Mouse (Mus musculus): ENCODE results near the gene Tmem126a. TPM values are rescaled to one million over a fixed set of nuclear protein-coding genes. Genes with fewer than 3 reads are reported as not detected.

The Tmem126a gene
- polyA plus RNA-seq (2015; fragmentation: Nextera tagmentation; extraction: Ambion mirVana): 39.7 and 44.2 TPM in 2 replicates

- H3K27me3 ChIP-seq (ENCODE audit: control insufficient read depth, insufficient read depth, low read depth, low read length): no peaks in the 10 kb centered on the region
- H3K9ac ChIP-seq (ENCODE audit: low read depth, low read length): peak within 1 kb of the TSS; percentile 84
- under 1% methylated on average over 41 of the region's 41 CpGs for WGBS (ENCODE audit: insufficient replicate concordance)
- no peaks in the 10 kb centered on the region; the same call in 1 of the 2 replicates for H3K36me3 ChIP-seq (ENCODE audit: control insufficient read depth, insufficient read depth)
- peak; percentile 94 for ATAC-seq (ENCODE audit: low read depth)
- no peaks in the 10 kb centered on the region for H3K9me3 ChIP-seq (replicated peaks; ENCODE audit: control insufficient read depth, low read length)
- H3K4me3 ChIP-seq (ENCODE audit: low read depth, low read length): peak within 1 kb of the TSS; percentile 84
- peaks cover 11% of the 10 kb centered on the region for H3K4me1 ChIP-seq (ENCODE audit: control insufficient read depth, low read depth, low read length)
- H3K4me2 ChIP-seq (ENCODE audit: low read depth, low read length): peak within 1 kb of the TSS; percentile 87
- H3K27ac ChIP-seq (ENCODE audit: low read length): peak within 1 kb of the TSS; percentile 86
These were observed at the start of gene Tmem126a for GRCm38 (mm10) chr7:90456845-90457468. Gene Tmem126a, minus strand, starts transcription at chr7:90457229.

DNA sequence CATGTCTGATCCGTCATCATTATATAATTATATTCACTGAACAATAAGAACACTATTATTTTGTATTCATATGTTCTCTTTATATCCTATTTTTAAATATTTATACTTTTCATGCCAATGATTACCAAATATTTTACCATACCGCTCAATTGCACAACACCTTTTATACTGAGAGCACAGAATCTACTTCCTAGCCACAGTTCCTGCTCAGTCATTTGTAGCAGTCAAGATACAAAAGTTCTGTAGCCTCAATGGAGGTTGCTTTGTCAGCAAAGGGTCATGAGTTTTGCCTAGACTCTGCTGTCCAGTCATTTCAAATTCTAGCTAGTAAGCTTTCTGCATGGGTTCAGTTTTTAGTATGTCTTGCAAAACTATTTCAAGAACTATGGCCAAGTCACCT is 25.6 kb upstream of the Tmem126a start:
- H3K4me1 ChIP-seq (ENCODE audit: control insufficient read depth, low read depth, low read length): no peaks in the 10 kb centered on the region
- H3K9me3 ChIP-seq (replicated peaks; ENCODE audit: control insufficient read depth, low read length): no peaks in the 10 kb centered on the region
- H3K27ac ChIP-seq (ENCODE audit: low read length): no peak overlapping the region
- no peak overlapping the region for H3K4me2 ChIP-seq (ENCODE audit: low read depth, low read length)
- no peak overlapping the region for H3K9ac ChIP-seq (ENCODE audit: low read depth, low read length)
- H3K27me3 ChIP-seq (ENCODE audit: control insufficient read depth, insufficient read depth, low read depth, low read length): peaks cover 2% of the 10 kb centered on the region; the same call in 1 of the 2 replicates
- no peak overlapping the region for H3K4me3 ChIP-seq (ENCODE audit: low read depth, low read length)
- H3K36me3 ChIP-seq (ENCODE audit: control insufficient read depth, insufficient read depth): no peaks in the 10 kb centered on the region
- ATAC-seq (ENCODE audit: low read depth): 0 out of 2 replicates have a peak, but pooled peaks have one; percentile 21
- WGBS (ENCODE audit: insufficient replicate concordance): 67% methylated on average over 2 of the region's 2 CpGs

DNA sequence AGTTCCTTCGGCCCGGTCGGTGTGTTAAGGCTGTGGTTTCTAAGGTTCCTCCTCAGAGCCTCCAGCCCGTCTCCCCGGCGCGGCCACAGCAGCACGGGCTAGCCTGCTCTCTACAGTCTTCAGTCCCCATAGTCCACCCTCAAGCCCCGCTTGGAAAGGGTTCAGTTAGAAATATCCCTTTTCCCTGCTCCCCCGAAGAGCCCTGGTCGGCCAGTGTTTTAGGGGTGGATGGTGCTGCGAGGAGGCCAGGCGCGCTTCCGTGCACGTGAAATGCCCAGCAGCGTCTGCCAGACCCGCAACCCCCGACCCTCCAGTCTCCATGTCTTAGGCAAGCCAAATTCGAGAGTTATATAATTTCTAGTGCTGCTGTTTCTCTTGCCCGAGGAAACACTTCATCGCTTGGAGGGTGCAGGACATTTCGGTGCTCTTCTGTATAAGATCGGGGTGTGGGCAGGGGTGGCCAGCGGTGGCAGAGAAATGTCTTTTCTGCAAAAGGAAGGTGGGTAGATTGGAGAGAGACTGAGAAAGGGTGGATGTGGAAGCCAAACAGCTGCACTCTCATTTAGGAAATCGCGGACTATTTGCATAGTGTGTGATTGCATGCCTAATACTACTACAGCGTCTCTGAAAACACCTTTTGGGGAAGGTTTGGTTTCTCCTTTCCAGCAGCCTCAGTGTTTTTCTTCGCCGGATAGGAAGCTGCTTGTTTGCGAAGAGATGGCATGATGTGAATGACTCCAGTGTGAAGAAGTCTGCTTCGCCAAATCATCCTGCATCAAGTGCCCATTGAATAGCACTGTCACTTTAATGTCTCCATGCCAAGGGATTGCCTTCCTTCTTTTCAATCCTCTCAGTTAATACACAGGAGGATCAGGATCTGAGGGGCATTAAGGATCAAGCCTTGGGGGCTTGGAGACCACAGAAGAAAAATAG is 19.6 kb upstream of the Tmem126a start, which contains the start of gene Dlg2:
TSS of gene Dlg2 (plus strand) at position 360 of the 933 bp plus-strand sequence.
- Histone ChIP-seq H3K9ac (ENCODE audit: low read depth, low read length) (peak within 1 kb of the TSS; percentile 82), H3K4me1 (ENCODE audit: control insufficient read depth, low read depth, low read length) (peaks cover 11% of the 10 kb centered on the region), H3K4me2 (ENCODE audit: low read depth, low read length) (peak within 1 kb of the TSS; percentile 97), H3K36me3 (ENCODE audit: control insufficient read depth, insufficient read depth) (no peaks in the 10 kb centered on the region), H3K27me3 (ENCODE audit: control insufficient read depth, insufficient read depth, low read depth, low read length) (peaks cover 6% of the 10 kb centered on the region), H3K9me3 (replicated peaks; ENCODE audit: control insufficient read depth, low read length) (no peaks in the 10 kb centered on the region), H3K27ac (ENCODE audit: low read length) (peak within 1 kb of the TSS; percentile 76), H3K4me3 (ENCODE audit: low read depth, low read length) (peak within 1 kb of the TSS; percentile 80)
- ATAC-seq (ENCODE audit: low read depth): no peak
- WGBS (ENCODE audit: insufficient replicate concordance): under 1% methylated on average over 32 of the region's 32 CpGs

DNA sequence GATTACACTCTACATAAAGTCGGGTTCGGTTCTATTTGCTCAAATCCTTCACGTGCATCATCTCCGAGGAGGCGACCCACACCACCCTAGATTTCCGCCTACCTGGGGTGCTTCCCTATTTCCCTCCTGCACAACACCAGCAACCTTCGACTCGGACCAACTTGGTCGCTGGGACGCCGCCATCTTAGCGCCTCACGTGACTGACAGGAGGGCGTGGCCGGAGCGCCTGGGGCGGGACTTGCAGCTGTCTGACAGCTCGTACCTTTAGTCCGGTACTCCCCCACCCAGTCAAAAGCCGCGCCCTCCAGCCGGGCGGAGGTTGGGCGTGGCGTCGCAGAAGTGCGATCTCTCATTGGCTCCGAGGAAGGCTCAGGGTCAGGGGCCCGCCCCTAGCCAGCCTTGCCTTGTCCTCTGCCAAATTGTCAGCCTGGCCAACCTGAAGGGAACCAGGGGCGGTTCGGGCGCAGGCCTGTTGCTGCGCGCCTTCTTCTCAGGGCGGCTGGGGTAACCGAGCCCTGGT is 18.8 kb upstream of the Tmem126a start, which contains the start of gene Tmem126b:
TSS of gene Tmem126b (minus strand) at position 209 of the 520 bp plus-strand sequence.
- H3K4me2 ChIP-seq (ENCODE audit: low read depth, low read length): peak within 1 kb of the TSS; percentile 97
- under 1% methylated on average over 36 of the region's 36 CpGs for WGBS (ENCODE audit: insufficient replicate concordance)

DNA sequence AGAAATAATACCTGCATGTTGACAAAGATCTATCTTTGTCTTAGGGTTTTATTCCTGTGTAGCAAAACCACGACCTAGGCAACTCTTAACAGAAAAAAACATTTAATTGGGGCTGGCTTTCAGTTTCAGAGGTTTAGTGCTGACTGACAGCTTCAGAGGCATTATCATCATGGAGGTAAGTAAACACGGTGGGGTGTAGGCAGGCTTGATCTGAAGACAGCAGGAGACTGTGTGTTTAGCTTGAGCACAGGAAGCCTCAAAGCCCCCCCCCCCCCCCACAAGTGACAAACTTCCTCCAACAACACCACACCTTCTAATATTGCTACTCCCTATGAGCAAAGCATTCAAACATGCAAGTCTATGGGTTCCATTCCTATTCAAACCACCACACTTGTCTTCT is 16.5 kb upstream of the Tmem126a start:
- Histone ChIP-seq H3K4me3 (ENCODE audit: low read depth, low read length) (no peak overlapping the region), H3K36me3 (ENCODE audit: control insufficient read depth, insufficient read depth) (no peaks in the 10 kb centered on the region), H3K27ac (ENCODE audit: low read length) (no peak overlapping the region), H3K4me2 (ENCODE audit: low read depth, low read length) (no peak overlapping the region), H3K9me3 (replicated peaks; ENCODE audit: control insufficient read depth, low read length) (no peaks in the 10 kb centered on the region), H3K9ac (ENCODE audit: low read depth, low read length) (no peak overlapping the region), H3K4me1 (ENCODE audit: control insufficient read depth, low read depth, low read length) (peaks cover 11% of the 10 kb centered on the region), H3K27me3 (ENCODE audit: control insufficient read depth, insufficient read depth, low read depth, low read length) (peaks cover 3% of the 10 kb centered on the region)
- no peak for ATAC-seq (ENCODE audit: low read depth)
- 25% methylated on average over 2 of the region's 2 CpGs for WGBS (ENCODE audit: insufficient replicate concordance)

More for the DNA sequence above, 18.8 kb upstream of the Tmem126a start, which contains the start of gene Tmem126b:
- Histone ChIP-seq H3K27me3 (ENCODE audit: control insufficient read depth, insufficient read depth, low read depth, low read length) (peaks cover 3% of the 10 kb centered on the region), H3K4me3 (ENCODE audit: low read depth, low read length) (peak within 1 kb of the TSS; percentile 80), H3K27ac (ENCODE audit: low read length) (peak within 1 kb of the TSS; percentile 76), H3K4me1 (ENCODE audit: control insufficient read depth, low read depth, low read length) (peaks cover 11% of the 10 kb centered on the region), H3K9ac (ENCODE audit: low read depth, low read length) (peak within 1 kb of the TSS; percentile 82), H3K36me3 (ENCODE audit: control insufficient read depth, insufficient read depth) (no peaks in the 10 kb centered on the region), H3K9me3 (replicated peaks; ENCODE audit: control insufficient read depth, low read length) (no peaks in the 10 kb centered on the region)
- peak; percentile 100 for ATAC-seq (ENCODE audit: low read depth)

DNA sequence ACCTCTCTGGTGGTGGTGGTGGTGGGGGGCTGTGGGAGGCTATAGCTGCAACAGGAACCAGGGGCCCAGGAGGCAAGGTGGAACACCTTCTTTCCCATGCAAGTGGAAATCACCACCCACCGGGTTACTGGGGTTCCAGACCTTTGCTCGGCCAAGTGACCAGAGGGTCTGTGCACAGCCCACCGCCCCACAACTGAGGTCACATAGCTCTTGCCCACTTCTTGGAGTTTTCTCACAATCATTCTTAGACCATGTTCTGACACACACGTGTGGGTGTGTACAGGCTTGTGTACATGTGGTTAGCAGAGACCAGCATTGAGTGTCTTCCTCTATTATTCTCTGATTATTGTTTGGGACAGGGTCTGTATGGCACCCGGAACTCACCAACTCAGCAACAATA is 4.4 kb upstream of the Tmem126a start:
- ATAC-seq (ENCODE audit: low read depth): no peak
- Histone ChIP-seq H3K9ac (ENCODE audit: low read depth, low read length) (no peak overlapping the region), H3K4me1 (ENCODE audit: control insufficient read depth, low read depth, low read length) (peaks cover 3% of the 10 kb centered on the region; the same call in 1 of the 2 replicates), H3K4me3 (ENCODE audit: low read depth, low read length) (no peak overlapping the region), H3K36me3 (ENCODE audit: control insufficient read depth, insufficient read depth) (no peaks in the 10 kb centered on the region), H3K27me3 (ENCODE audit: control insufficient read depth, insufficient read depth, low read depth, low read length) (no peaks in the 10 kb centered on the region), H3K4me2 (ENCODE audit: low read depth, low read length) (no peak overlapping the region; the same call in 1 of the 2 replicates), H3K9me3 (replicated peaks; ENCODE audit: control insufficient read depth, low read length) (no peaks in the 10 kb centered on the region), H3K27ac (ENCODE audit: low read length) (no peak overlapping the region)
- whole genome bisulfite sequencing (ENCODE audit: insufficient replicate concordance): 80% methylated on average over 5 of the region's 5 CpGs

GRCm38 (mm10) chr7:90460930-90461329 is 3.9 kb upstream of the Tmem126a start:
- Histone ChIP-seq H3K4me3 (ENCODE audit: low read depth, low read length) (no peak overlapping the region), H3K27ac (ENCODE audit: low read length) (no peak overlapping the region), H3K4me2 (ENCODE audit: low read depth, low read length) (peak overlapping the region; percentile 22), H3K4me1 (ENCODE audit: control insufficient read depth, low read depth, low read length) (peaks cover 8% of the 10 kb centered on the region), H3K27me3 (ENCODE audit: control insufficient read depth, insufficient read depth, low read depth, low read length) (no peaks in the 10 kb centered on the region), H3K36me3 (ENCODE audit: control insufficient read depth, insufficient read depth) (no peaks in the 10 kb centered on the region), H3K9ac (ENCODE audit: low read depth, low read length) (no peak overlapping the region), H3K9me3 (replicated peaks; ENCODE audit: control insufficient read depth, low read length) (no peaks in the 10 kb centered on the region)
- WGBS (ENCODE audit: insufficient replicate concordance): 11% methylated on average over 14 of the region's 14 CpGs
- ATAC-seq (ENCODE audit: low read depth): peak; percentile 32

DNA sequence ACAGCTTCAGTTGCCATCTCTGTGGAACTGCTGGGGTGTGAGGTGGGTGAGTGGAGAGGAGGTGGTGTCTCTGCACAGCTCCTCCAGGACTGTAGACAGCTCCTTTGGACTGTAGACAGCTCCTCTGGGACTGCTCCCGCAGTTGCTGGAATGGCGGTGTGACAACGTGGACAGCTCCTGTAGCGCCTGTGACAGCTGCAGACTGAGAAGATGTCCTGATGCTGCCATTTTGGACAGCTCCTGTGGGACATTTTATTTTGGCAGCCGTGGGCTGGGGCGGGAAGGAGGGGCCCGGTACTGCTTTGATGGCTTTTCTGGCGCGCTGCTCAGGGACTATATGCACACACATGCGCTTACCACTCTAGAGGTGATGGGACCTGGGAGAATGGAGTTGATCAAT is 3.3 kb upstream of the Tmem126a start:
- Histone ChIP-seq H3K4me3 (ENCODE audit: low read depth, low read length) (no peak overlapping the region), H3K36me3 (ENCODE audit: control insufficient read depth, insufficient read depth) (no peaks in the 10 kb centered on the region), H3K4me1 (ENCODE audit: control insufficient read depth, low read depth, low read length) (peaks cover 11% of the 10 kb centered on the region), H3K27me3 (ENCODE audit: control insufficient read depth, insufficient read depth, low read depth, low read length) (no peaks in the 10 kb centered on the region), H3K27ac (ENCODE audit: low read length) (no peak overlapping the region), H3K9me3 (replicated peaks; ENCODE audit: control insufficient read depth, low read length) (no peaks in the 10 kb centered on the region), H3K4me2 (ENCODE audit: low read depth, low read length) (no peak overlapping the region), H3K9ac (ENCODE audit: low read depth, low read length) (no peak overlapping the region)
- ATAC-seq (ENCODE audit: low read depth): no peak
- WGBS (ENCODE audit: insufficient replicate concordance): 52% methylated on average over 10 of the region's 10 CpGs
